Mouse (Mus musculus): Measurements from ENCODE around the gene Chd5. TPM values are rescaled to one million over a fixed set of nuclear protein-coding genes. Genes with fewer than 3 reads are reported as not detected.

The Chd5 gene
- polyA plus RNA-seq, 1 experiment from 2014 or later: 7.4 TPM

GRCm38 (mm10) chr4:152382528-152383252 is 44.2 kb downstream of the Chd5 start:
- 0 out of 2 replicates have a peak, but pooled peaks cover under 1% of the 10 kb centered on the region for H3K27me3 ChIP-seq
- ATAC-seq (ENCODE audit: low FRiP score): no peak
- H3K4me2 ChIP-seq: no peak overlapping the region
- no peaks in the 10 kb centered on the region for H3K36me3 ChIP-seq (replicated peaks)
- H3K4me1 ChIP-seq: no peaks in the 10 kb centered on the region
- WGBS: 89% methylated on average over 17 of the region's 17 CpGs
- H3K27ac ChIP-seq: no peak overlapping the region
- H3K4me3 ChIP-seq (replicated peaks): no peak overlapping the region
- no peak overlapping the region for H3K9ac ChIP-seq
- no peaks in the 10 kb centered on the region for H3K9me3 ChIP-seq

GRCm38 (mm10) chr4:152385644-152386043 is 47.2 kb downstream of the Chd5 start:
- Histone ChIP-seq H3K36me3 (replicated peaks) (no peaks in the 10 kb centered on the region), H3K27ac (no peak overlapping the region), H3K4me2 (no peak overlapping the region), H3K9ac (no peak overlapping the region), H3K9me3 (no peaks in the 10 kb centered on the region), H3K4me3 (replicated peaks) (no peak overlapping the region), H3K27me3 (no peaks in the 10 kb centered on the region), H3K4me1 (no peaks in the 10 kb centered on the region)
- WGBS: 65% methylated on average over 16 of the region's 16 CpGs
- no peak for ATAC-seq (ENCODE audit: low FRiP score)

- Histone ChIP-seq H3K4me1 (no peaks in the 10 kb centered on the region; the same call in 1 of the 2 replicates), H3K27me3 (no peaks in the 10 kb centered on the region), H3K4me3 (replicated peaks) (no peak overlapping the region), H3K4me2 (no peak overlapping the region), H3K9ac (no peak overlapping the region), H3K9me3 (no peaks in the 10 kb centered on the region), H3K36me3 (replicated peaks) (no peaks in the 10 kb centered on the region), H3K27ac (no peak overlapping the region)
- 80% methylated on average over 5 of the region's 5 CpGs for WGBS
- no peak for ATAC-seq (ENCODE audit: low FRiP score)
These were observed 53.7 kb downstream of the Chd5 start for GRCm38 (mm10) chr4:152392192-152392591.

- Histone ChIP-seq H3K4me1 (no peaks in the 10 kb centered on the region; the same call in 1 of the 2 replicates), H3K4me3 (replicated peaks) (no peak overlapping the region), H3K36me3 (replicated peaks) (no peaks in the 10 kb centered on the region), H3K27ac (no peak overlapping the region), H3K9ac (no peak overlapping the region), H3K9me3 (no peaks in the 10 kb centered on the region), H3K4me2 (no peak overlapping the region), H3K27me3 (no peaks in the 10 kb centered on the region)
- 89% methylated on average over 17 of the region's 17 CpGs for WGBS
- no peak for ATAC-seq (ENCODE audit: low FRiP score)
These were observed 54.2 kb downstream of the Chd5 start for GRCm38 (mm10) chr4:152392627-152393026.

GRCm38 (mm10) chr4:152398926-152399325 is 60.5 kb downstream of the Chd5 start:
- H3K9ac ChIP-seq: no peak overlapping the region
- H3K4me2 ChIP-seq: no peak overlapping the region
- ATAC-seq (ENCODE audit: low FRiP score): no peak
- 80% methylated on average over 3 of the region's 3 CpGs for WGBS
- no peaks in the 10 kb centered on the region for H3K36me3 ChIP-seq (replicated peaks)
- H3K4me3 ChIP-seq (replicated peaks): no peak overlapping the region
- H3K27me3 ChIP-seq: no peaks in the 10 kb centered on the region
- H3K9me3 ChIP-seq: no peaks in the 10 kb centered on the region
- H3K27ac ChIP-seq: no peak overlapping the region
- 0 out of 2 replicates have a peak, but pooled peaks cover 2% of the 10 kb centered on the region for H3K4me1 ChIP-seq

GRCm38 (mm10) chr4:152405143-152405542 is 66.7 kb downstream of the Chd5 start:
- Histone ChIP-seq H3K36me3 (replicated peaks) (no peaks in the 10 kb centered on the region), H3K4me2 (0 out of 2 replicates have a peak overlapping the region, but pooled peaks have one; percentile 15), H3K27me3 (no peaks in the 10 kb centered on the region), H3K9ac (no peak overlapping the region; the same call in 1 of the 2 replicates), H3K27ac (peak overlapping the region; percentile 67), H3K9me3 (no peaks in the 10 kb centered on the region), H3K4me1 (peaks cover 32% of the 10 kb centered on the region), H3K4me3 (replicated peaks) (no peak overlapping the region)
- WGBS: 42% methylated on average over 6 of the region's 6 CpGs
- ATAC-seq (ENCODE audit: low FRiP score): no peak

GRCm38 (mm10) chr4:152405671-152406201 is 67.3 kb downstream of the Chd5 start:
- Histone ChIP-seq H3K9me3 (no peaks in the 10 kb centered on the region), H3K36me3 (replicated peaks) (no peaks in the 10 kb centered on the region), H3K4me2 (0 out of 2 replicates have a peak overlapping the region, but pooled peaks have one; percentile 15), H3K27me3 (no peaks in the 10 kb centered on the region), H3K4me1 (peaks cover 32% of the 10 kb centered on the region), H3K27ac (peak overlapping the region; percentile 67), H3K4me3 (replicated peaks) (no peak overlapping the region), H3K9ac (no peak overlapping the region; the same call in 1 of the 2 replicates)
- ATAC-seq (ENCODE audit: low FRiP score): no peak
- WGBS: 73% methylated on average over 7 of the region's 7 CpGs

- no peak for ATAC-seq (ENCODE audit: low FRiP score)
- Histone ChIP-seq H3K4me1 (peaks cover 32% of the 10 kb centered on the region), H3K27me3 (0 out of 2 replicates have a peak, but pooled peaks cover 3% of the 10 kb centered on the region), H3K9ac (no peak overlapping the region), H3K9me3 (no peaks in the 10 kb centered on the region), H3K36me3 (replicated peaks) (no peaks in the 10 kb centered on the region), H3K4me2 (no peak overlapping the region), H3K4me3 (replicated peaks) (no peak overlapping the region), H3K27ac (peak overlapping the region; percentile 67; the same call in 1 of the 2 replicates)
- WGBS: 79% methylated on average over 8 of the region's 8 CpGs
These were observed 68.1 kb downstream of the Chd5 start for GRCm38 (mm10) chr4:152406531-152406930.

GRCm38 (mm10) chr4:152410961-152411360 is 72.5 kb downstream of the Chd5 start:
- WGBS: 87% methylated on average over 13 of the region's 13 CpGs
- H3K4me2 ChIP-seq: no peak overlapping the region
- H3K27me3 ChIP-seq: 0 out of 2 replicates have a peak, but pooled peaks cover 3% of the 10 kb centered on the region
- no peak for ATAC-seq (ENCODE audit: low FRiP score)
- H3K4me1 ChIP-seq: peaks cover 24% of the 10 kb centered on the region
- H3K4me3 ChIP-seq (replicated peaks): no peak overlapping the region
- H3K9me3 ChIP-seq: no peaks in the 10 kb centered on the region
- no peaks in the 10 kb centered on the region for H3K36me3 ChIP-seq (replicated peaks)
- no peak overlapping the region for H3K27ac ChIP-seq
- H3K9ac ChIP-seq: no peak overlapping the region

GRCm38 (mm10) chr4:152412524-152413080 is 74.2 kb downstream of the Chd5 start:
- Histone ChIP-seq H3K27ac (no peak overlapping the region), H3K4me3 (replicated peaks) (no peak overlapping the region), H3K36me3 (replicated peaks) (no peaks in the 10 kb centered on the region), H3K9me3 (no peaks in the 10 kb centered on the region), H3K9ac (no peak overlapping the region), H3K4me1 (peaks cover 14% of the 10 kb centered on the region), H3K4me2 (no peak overlapping the region), H3K27me3 (0 out of 2 replicates have a peak, but pooled peaks cover 3% of the 10 kb centered on the region)
- no peak for ATAC-seq (ENCODE audit: low FRiP score)
- WGBS: 81% methylated on average over 3 of the region's 3 CpGs

GRCm38 (mm10) chr4:152418229-152419060 is 80.0 kb downstream of the Chd5 start:
- Histone ChIP-seq H3K27ac (peak overlapping the region; percentile 25; the same call in 1 of the 2 replicates), H3K4me1 (peaks cover 24% of the 10 kb centered on the region), H3K9ac (no peak overlapping the region), H3K27me3 (no peaks in the 10 kb centered on the region), H3K4me3 (replicated peaks) (no peak overlapping the region), H3K36me3 (replicated peaks) (no peaks in the 10 kb centered on the region), H3K4me2 (no peak overlapping the region), H3K9me3 (no peaks in the 10 kb centered on the region)
- peak; percentile 41; the same call in 1 of the 2 replicates for ATAC-seq (ENCODE audit: low FRiP score)
- 47% methylated on average over 28 of the region's 28 CpGs for WGBS

- Histone ChIP-seq H3K9ac (no peak overlapping the region), H3K4me1 (peaks cover 16% of the 10 kb centered on the region), H3K4me3 (replicated peaks) (no peak overlapping the region), H3K4me2 (no peak overlapping the region), H3K27me3 (no peaks in the 10 kb centered on the region), H3K27ac (no peak overlapping the region), H3K36me3 (replicated peaks) (no peaks in the 10 kb centered on the region), H3K9me3 (no peaks in the 10 kb centered on the region)
- ATAC-seq (ENCODE audit: low FRiP score): no peak
- 93% methylated on average over 6 of the region's 6 CpGs for WGBS
These were observed 85.1 kb downstream of the Chd5 start for GRCm38 (mm10) chr4:152423576-152423975.
